Mouse (Mus musculus): ENCODE results near the gene Ssc4d. TPM values are rescaled to one million over a fixed set of nuclear protein-coding genes. Genes with fewer than 3 reads are reported as not detected.

Ssc4d gene
- polyA plus RNA-seq, 1 experiment: 6.3 TPM

- peaks cover 5% of the 10 kb centered on the region for H3K4me1 ChIP-seq (ENCODE audit: control insufficient read depth, insufficient read depth, low read length)
- H3K9me3 ChIP-seq (replicated peaks; ENCODE audit: control insufficient read depth, insufficient read depth, low read length, poor library complexity, severe bottlenecking): no peaks in the 10 kb centered on the region
- TF ChIP-seq CTCF (IDR thresholded peaks at IDR 0.05; ENCODE audit: low read depth, low read length): no peak
- TF ChIP-seq POLR2A (IDR thresholded peaks at IDR 0.05; ENCODE audit: insufficient read depth, low read length): no peak
- no peak for TF ChIP-seq EP300 (IDR thresholded peaks at IDR 0.05; ENCODE audit: insufficient read depth, low read depth, low read length)
- H3K36me3 ChIP-seq (ENCODE audit: control insufficient read depth, insufficient read depth, low read length, poor library complexity, severe bottlenecking): peaks cover 6% of the 10 kb centered on the region
- no peak overlapping the region for H3K9ac ChIP-seq (ENCODE audit: low read depth, poor library complexity, severe bottlenecking)
- no peaks in the 10 kb centered on the region for H3K27me3 ChIP-seq (ENCODE audit: control insufficient read depth, insufficient read depth, low read length, poor library complexity, severe bottlenecking)
- no peak overlapping the region for H3K27ac ChIP-seq (ENCODE audit: insufficient read depth, low read length)
- H3K4me3 ChIP-seq (ENCODE audit: low read depth, low read length): no peak overlapping the region
Measured at GRCm38 (mm10) chr5:136014877-136015276, 40.5 kb upstream of the Ssc4d start.

GRCm38 (mm10) chr5:136007745-136008144 is 33.4 kb upstream of the Ssc4d start:
- H3K27me3 ChIP-seq (ENCODE audit: control insufficient read depth, insufficient read depth, low read length, poor library complexity, severe bottlenecking): no peaks in the 10 kb centered on the region
- peaks cover 6% of the 10 kb centered on the region for H3K36me3 ChIP-seq (ENCODE audit: control insufficient read depth, insufficient read depth, low read length, poor library complexity, severe bottlenecking)
- peaks cover 7% of the 10 kb centered on the region; the same call in 1 of the 2 replicates for H3K9me3 ChIP-seq (replicated peaks; ENCODE audit: control insufficient read depth, insufficient read depth, low read length, poor library complexity, severe bottlenecking)
- no peak overlapping the region for H3K9ac ChIP-seq (ENCODE audit: low read depth, poor library complexity, severe bottlenecking)
- no peak overlapping the region for H3K4me3 ChIP-seq (ENCODE audit: low read depth, low read length)
- peaks cover 2% of the 10 kb centered on the region for H3K4me1 ChIP-seq (ENCODE audit: control insufficient read depth, insufficient read depth, low read length)
- TF ChIP-seq POLR2A (IDR thresholded peaks at IDR 0.05; ENCODE audit: insufficient read depth, low read length) (no peak), CTCF (IDR thresholded peaks at IDR 0.05; ENCODE audit: low read depth, low read length) (no peak), EP300 (IDR thresholded peaks at IDR 0.05; ENCODE audit: insufficient read depth, low read depth, low read length) (no peak)
- no peak overlapping the region for H3K27ac ChIP-seq (ENCODE audit: insufficient read depth, low read length)

- Histone ChIP-seq H3K36me3 (ENCODE audit: control insufficient read depth, insufficient read depth, low read length, poor library complexity, severe bottlenecking) (no peaks in the 10 kb centered on the region), H3K9ac (ENCODE audit: low read depth, poor library complexity, severe bottlenecking) (no peak overlapping the region), H3K4me3 (ENCODE audit: low read depth, low read length) (no peak overlapping the region), H3K4me1 (ENCODE audit: control insufficient read depth, insufficient read depth, low read length) (peaks cover 2% of the 10 kb centered on the region), H3K27ac (ENCODE audit: insufficient read depth, low read length) (no peak overlapping the region), H3K9me3 (replicated peaks; ENCODE audit: control insufficient read depth, insufficient read depth, low read length, poor library complexity, severe bottlenecking) (peaks cover 7% of the 10 kb centered on the region; the same call in 1 of the 2 replicates), H3K27me3 (ENCODE audit: control insufficient read depth, insufficient read depth, low read length, poor library complexity, severe bottlenecking) (no peaks in the 10 kb centered on the region)
- TF ChIP-seq POLR2A (IDR thresholded peaks at IDR 0.05; ENCODE audit: insufficient read depth, low read length): no peak
- no peak for TF ChIP-seq CTCF (IDR thresholded peaks at IDR 0.05; ENCODE audit: low read depth, low read length)
- no peak for TF ChIP-seq EP300 (IDR thresholded peaks at IDR 0.05; ENCODE audit: insufficient read depth, low read depth, low read length)
Measured at GRCm38 (mm10) chr5:136004537-136004936, 30.2 kb upstream of the Ssc4d start.

DNA sequence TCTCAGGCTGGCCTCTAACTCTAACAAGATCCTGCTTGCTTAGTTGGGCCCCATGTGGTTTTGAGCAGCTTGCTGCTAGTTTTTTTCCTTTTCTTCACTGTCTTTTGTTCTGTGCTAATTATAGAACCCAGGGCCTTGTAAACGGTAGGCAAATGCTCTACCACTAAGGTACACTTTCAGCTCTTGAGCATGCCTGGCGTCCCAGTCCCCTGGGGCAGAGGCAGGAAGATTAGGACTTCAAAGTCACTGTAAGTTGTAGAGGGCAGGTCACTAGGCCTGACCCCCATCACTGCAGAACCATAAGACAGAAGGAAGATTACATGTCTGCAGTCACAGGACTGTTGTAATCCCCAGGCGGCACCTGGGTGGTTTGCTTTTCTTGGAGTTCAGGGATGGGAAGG is 28.4 kb upstream of the Ssc4d start:
- TF ChIP-seq EP300 (IDR thresholded peaks at IDR 0.05; ENCODE audit: insufficient read depth, low read depth, low read length) (no peak), CTCF (IDR thresholded peaks at IDR 0.05; ENCODE audit: low read depth, low read length) (no peak), POLR2A (IDR thresholded peaks at IDR 0.05; ENCODE audit: insufficient read depth, low read length) (no peak)
- no peaks in the 10 kb centered on the region for H3K27me3 ChIP-seq (ENCODE audit: control insufficient read depth, insufficient read depth, low read length, poor library complexity, severe bottlenecking)
- H3K4me1 ChIP-seq (ENCODE audit: control insufficient read depth, insufficient read depth, low read length): peaks cover 2% of the 10 kb centered on the region
- H3K27ac ChIP-seq (ENCODE audit: insufficient read depth, low read length): peak overlapping the region; percentile 78
- peaks cover 3% of the 10 kb centered on the region; the same call in 1 of the 2 replicates for H3K36me3 ChIP-seq (ENCODE audit: control insufficient read depth, insufficient read depth, low read length, poor library complexity, severe bottlenecking)
- H3K9ac ChIP-seq (ENCODE audit: low read depth, poor library complexity, severe bottlenecking): no peak overlapping the region
- peaks cover 7% of the 10 kb centered on the region; the same call in 1 of the 2 replicates for H3K9me3 ChIP-seq (replicated peaks; ENCODE audit: control insufficient read depth, insufficient read depth, low read length, poor library complexity, severe bottlenecking)
- H3K4me3 ChIP-seq (ENCODE audit: low read depth, low read length): no peak overlapping the region

DNA sequence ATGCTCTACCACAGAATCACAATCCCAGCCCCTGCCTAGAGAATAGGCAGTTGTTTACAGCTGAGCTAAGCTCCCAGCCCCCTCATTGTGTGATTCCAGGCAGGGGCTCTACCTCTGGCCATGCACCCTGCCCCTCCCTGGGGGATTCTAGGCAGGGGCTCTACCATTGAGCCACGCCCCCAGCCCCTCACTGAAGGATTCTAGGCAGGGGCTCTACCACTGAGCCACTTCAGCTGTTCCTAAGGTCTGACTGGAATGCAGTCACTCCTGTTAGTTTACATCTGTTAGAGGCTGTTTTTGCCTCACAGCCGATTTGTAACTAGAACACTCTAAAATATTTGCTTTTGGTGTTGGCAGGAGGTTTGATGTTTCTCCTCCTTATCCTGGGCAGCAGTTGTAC is 28.0 kb upstream of the Ssc4d start:
- H3K4me3 ChIP-seq (ENCODE audit: low read depth, low read length): no peak overlapping the region
- TF ChIP-seq POLR2A (IDR thresholded peaks at IDR 0.05; ENCODE audit: insufficient read depth, low read length) (no peak), EP300 (IDR thresholded peaks at IDR 0.05; ENCODE audit: insufficient read depth, low read depth, low read length) (peak; percentile 73; the same call in 1 of the 2 replicates), CTCF (IDR thresholded peaks at IDR 0.05; ENCODE audit: low read depth, low read length) (no peak)
- H3K36me3 ChIP-seq (ENCODE audit: control insufficient read depth, insufficient read depth, low read length, poor library complexity, severe bottlenecking): peaks cover 3% of the 10 kb centered on the region; the same call in 1 of the 2 replicates
- peaks cover 2% of the 10 kb centered on the region for H3K4me1 ChIP-seq (ENCODE audit: control insufficient read depth, insufficient read depth, low read length)
- H3K9me3 ChIP-seq (replicated peaks; ENCODE audit: control insufficient read depth, insufficient read depth, low read length, poor library complexity, severe bottlenecking): peaks cover 6% of the 10 kb centered on the region; the same call in 1 of the 2 replicates
- no peaks in the 10 kb centered on the region for H3K27me3 ChIP-seq (ENCODE audit: control insufficient read depth, insufficient read depth, low read length, poor library complexity, severe bottlenecking)
- H3K9ac ChIP-seq (ENCODE audit: low read depth, poor library complexity, severe bottlenecking): no peak overlapping the region
- peak overlapping the region; percentile 78 for H3K27ac ChIP-seq (ENCODE audit: insufficient read depth, low read length)

GRCm38 (mm10) chr5:136001222-136001621 is 26.9 kb upstream of the Ssc4d start:
- no peak overlapping the region for H3K9ac ChIP-seq (ENCODE audit: low read depth, poor library complexity, severe bottlenecking)
- peaks cover 5% of the 10 kb centered on the region; the same call in 1 of the 2 replicates for H3K36me3 ChIP-seq (ENCODE audit: control insufficient read depth, insufficient read depth, low read length, poor library complexity, severe bottlenecking)
- TF ChIP-seq POLR2A (IDR thresholded peaks at IDR 0.05; ENCODE audit: insufficient read depth, low read length): no peak
- TF ChIP-seq CTCF (IDR thresholded peaks at IDR 0.05; ENCODE audit: low read depth, low read length): no peak
- TF ChIP-seq EP300 (IDR thresholded peaks at IDR 0.05; ENCODE audit: insufficient read depth, low read depth, low read length): no peak
- H3K27me3 ChIP-seq (ENCODE audit: control insufficient read depth, insufficient read depth, low read length, poor library complexity, severe bottlenecking): no peaks in the 10 kb centered on the region
- peaks cover 2% of the 10 kb centered on the region for H3K4me1 ChIP-seq (ENCODE audit: control insufficient read depth, insufficient read depth, low read length)
- H3K4me3 ChIP-seq (ENCODE audit: low read depth, low read length): no peak overlapping the region
- H3K9me3 ChIP-seq (replicated peaks; ENCODE audit: control insufficient read depth, insufficient read depth, low read length, poor library complexity, severe bottlenecking): no peaks in the 10 kb centered on the region
- H3K27ac ChIP-seq (ENCODE audit: insufficient read depth, low read length): peak overlapping the region; percentile 78
